Mouse (Mus musculus) right cerebral cortex, postnatal 25 days (tissue): ENCODE results near the gene Ifit1bl2.
"Not testable (repeated sequence)": the region's sequence is repeated elsewhere in the genome, so short reads cannot be mapped to it uniquely, and the experiment has no call there.

Experiments
- DNase-seq: peaks from one replicate; pipeline ENCODE4 v3.0.0; 2022

The Ifit1bl2 gene

DNA sequence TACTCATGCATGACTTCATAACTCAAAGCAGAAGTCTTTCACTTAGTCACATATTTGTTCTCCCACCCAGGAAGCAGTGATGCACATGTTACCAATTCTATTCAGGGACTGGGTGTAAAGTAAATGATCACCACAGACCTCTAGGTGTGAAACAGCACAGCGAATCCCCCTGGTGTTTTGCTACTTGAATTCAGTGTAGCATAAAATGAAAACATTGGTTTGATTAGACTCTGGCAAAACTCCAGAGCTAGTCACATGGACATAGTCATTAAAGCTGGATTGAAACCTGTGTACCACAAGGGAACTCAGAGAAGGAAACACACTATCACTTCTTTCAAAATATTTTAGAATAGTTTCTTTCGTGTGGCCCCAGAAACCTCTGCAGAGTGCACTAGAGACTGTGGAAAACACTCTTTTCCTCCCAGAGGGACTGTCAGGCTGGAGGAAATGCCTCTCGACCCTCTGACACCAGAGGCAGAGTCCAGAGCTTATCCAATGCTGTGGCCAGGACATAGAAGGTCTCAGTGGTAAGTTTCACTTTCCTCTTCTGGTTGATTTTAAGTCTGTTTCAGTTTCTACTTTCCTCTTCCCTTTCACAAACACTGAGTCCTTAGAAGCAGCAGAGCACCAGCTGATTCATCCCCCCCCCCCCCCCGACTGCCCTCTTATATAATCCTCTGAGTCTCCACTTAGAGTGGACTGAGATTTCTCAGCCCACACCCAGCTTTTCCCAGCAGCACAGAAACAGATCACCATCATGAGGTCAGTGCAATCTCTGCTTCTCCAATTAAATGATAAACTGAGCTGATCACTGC is 33.1 kb downstream of the Ifit1bl2 start, which contains the start of gene Ifit3b:
Gene Ifit3b (plus strand): TSS at position 734 of the 815 bp plus-strand sequence.
- DNase-seq: peak; percentile 14

GRCm38 (mm10) chr19:34605472-34605871 is 35.1 kb downstream of the Ifit1bl2 start:
- DNase-seq: no peak

DNA sequence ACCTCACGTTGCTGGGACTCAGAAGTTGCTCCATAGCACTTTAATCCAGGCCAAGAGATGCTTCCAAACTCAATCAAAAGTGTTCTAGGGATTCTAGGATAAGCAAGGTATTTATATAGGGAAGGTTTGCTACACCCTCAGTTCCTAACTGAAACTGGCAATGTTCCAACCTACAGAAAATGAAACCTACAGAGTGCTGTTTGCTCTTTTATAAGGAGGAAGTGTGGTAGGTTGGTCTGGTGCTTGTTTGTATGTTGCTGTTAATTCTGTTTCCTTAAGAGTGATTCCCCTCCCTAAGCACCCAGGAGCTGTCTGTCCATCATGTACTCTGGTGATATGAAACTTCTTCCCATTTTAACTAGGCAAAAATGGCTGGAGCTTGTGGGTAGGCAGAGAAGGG is 38.7 kb downstream of the Ifit1bl2 start, which contains the start of gene Ifit1bl1:
Gene Ifit1bl1 (minus strand): TSS at position 69 of the 400 bp plus-strand sequence.
- not testable (repeated sequence) for DNase-seq

DNA sequence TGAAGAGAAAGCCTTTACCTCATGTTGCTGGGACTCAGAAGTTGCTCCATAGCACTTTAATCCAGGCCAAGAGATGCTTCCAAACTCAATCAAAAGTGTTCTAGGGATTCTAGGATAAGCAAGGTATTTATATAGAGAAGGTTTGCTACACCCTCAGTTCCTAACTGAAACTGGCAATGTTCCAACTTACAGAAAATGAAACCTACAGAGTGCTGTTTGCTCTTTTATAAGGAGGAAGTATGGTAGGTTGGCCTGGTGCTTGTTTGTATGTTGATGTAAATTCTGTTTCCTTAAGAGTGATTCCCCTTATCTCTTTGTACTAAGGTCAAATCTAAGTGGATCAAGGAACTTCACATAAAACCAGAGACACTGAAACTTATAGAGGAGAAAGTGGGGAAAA is 41.3 kb downstream of the Ifit1bl2 start:
- DNase-seq: not testable (repeated sequence)

DNA sequence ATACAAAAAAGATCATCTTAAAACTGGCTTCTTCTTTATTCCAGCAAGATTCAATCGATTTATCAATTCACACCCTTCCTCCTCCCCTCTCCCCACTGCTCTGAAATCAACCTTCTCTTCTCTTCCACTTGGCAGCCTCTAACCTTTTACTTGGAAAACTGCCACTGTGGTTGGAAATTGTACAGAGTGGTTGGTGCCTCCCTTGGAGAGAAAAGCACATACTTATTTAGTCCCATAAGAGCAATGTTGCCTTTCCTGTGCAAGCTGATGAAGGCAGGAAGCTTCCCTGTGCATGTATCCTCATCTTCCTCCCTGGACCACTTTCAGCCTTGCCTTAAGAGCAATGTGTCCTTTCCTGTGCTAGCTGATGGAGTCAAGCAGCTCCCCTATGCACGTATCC is 42.2 kb downstream of the Ifit1bl2 start:
- DNase-seq: peak; percentile 15

- DNase-seq: no peak
Measured at GRCm38 (mm10) chr19:34596811-34597210, 43.7 kb downstream of the Ifit1bl2 start.

DNA sequence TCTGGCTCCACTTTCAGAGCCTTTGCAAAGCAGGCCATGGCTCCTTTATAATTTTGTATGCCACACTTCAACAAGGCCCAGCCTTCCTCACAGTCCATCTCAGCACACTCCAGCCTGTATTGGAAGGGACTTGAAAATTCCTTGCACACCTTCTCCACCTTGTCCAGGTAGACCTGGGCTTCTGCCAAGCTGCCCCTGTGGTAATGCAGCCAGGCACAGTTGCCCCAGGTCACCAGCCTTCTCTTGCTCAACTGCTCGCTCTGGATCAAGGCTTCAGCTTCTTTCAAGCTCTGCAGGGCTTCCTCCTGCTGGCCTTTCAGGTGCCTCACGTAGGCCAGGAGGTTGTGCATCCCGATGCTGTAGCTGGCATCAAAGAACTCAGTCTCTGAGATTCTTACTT is 46.0 kb downstream of the Ifit1bl2 start:
- not testable (repeated sequence) for DNase-seq

DNA sequence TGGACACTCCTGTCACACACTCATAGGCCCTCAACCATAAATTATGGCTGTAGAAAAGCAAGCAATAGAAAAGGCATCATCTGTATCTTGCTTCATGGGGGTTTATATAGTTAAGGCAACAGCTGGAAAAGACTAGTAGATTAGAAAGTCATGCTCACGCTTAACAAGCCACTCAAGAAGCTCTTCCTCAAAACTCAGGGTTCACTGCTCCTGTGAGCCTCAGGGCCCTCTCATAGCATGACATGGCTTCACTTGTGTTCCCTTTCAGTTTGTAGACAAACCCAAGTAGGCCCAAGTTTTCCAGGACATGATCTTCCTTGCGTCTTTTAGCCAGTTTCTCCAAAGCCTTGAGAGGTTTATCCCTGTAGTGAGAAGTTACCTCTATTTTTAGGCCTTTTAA is 47.1 kb downstream of the Ifit1bl2 start:
- DNase-seq: no peak

- DNase-seq: no peak
Measured at GRCm38 (mm10) chr19:34588959-34589358, 51.6 kb downstream of the Ifit1bl2 start.

DNA sequence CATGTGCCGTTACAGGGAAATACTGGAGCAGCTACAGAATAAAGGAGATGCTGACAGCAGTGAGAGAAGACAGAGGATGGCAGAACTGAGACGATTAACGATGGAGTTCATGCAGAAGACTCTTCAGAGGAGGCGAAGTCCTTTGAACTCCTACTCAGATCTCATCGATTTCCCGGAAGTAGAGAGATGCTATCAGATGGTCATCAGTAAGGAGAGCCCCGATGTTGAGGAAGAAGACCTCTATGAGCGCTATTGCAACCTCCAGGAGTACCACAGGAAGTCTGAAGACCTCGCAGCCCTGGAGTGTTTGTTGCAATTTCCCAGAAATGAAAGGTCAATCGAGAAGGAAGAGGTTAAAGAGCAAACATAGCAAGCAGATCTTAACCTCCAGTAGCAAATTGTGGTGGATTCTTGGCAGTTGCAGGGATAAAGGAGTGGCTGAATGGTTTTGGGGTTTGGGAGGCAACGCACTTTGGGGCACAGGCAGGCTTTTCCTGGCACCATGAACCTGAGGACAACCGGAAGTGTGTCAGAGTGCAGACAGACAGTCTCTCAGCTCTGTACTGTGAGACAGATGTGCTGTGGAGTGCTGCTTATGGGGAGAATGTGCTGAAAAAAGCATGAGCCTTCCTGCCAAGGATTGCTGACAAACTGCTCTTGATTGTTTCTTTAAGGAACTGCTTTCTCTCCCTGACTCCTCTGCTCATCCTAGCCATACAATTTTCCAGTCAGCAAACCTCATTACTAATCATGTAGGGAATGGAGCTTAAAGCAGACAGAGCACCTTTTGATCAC is 52.4 kb downstream of the Ifit1bl2 start:
- not testable (repeated sequence) for DNase-seq

DNA sequence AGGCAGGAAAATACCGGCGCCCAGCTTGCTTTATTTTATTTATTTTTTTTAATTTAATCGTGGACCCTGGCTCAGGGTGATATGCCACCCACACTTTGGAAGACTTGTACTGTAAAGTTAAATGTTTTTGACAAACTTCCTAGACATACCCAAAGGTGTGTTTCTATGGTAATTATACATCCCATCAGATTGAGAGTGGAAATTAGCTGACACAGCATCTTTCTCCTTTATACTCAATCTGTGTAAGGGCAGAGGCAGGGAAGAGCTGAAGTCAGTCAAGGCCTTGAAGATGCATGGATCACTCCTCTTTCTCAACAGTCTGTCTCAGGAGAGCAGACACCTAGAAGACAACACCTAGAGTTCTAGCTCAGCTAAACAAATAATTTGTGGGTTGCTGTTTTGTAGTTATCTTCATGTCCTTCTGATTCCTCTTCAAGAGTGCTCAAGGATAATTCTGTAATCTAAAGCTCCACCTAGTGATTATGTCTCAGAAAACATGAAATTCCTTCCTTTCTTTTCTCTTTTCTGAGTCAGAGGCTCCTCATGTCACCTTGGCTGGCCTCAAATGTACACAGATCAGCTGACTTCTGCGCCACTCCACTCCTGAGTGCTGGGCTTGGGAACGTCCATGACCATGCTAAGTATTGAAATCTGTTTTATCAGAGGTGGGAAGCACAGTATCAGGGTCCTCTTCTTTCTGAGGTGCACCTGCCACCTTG is 54.6 kb downstream of the Ifit1bl2 start:
- DNase-seq: not testable (repeated sequence)

DNA sequence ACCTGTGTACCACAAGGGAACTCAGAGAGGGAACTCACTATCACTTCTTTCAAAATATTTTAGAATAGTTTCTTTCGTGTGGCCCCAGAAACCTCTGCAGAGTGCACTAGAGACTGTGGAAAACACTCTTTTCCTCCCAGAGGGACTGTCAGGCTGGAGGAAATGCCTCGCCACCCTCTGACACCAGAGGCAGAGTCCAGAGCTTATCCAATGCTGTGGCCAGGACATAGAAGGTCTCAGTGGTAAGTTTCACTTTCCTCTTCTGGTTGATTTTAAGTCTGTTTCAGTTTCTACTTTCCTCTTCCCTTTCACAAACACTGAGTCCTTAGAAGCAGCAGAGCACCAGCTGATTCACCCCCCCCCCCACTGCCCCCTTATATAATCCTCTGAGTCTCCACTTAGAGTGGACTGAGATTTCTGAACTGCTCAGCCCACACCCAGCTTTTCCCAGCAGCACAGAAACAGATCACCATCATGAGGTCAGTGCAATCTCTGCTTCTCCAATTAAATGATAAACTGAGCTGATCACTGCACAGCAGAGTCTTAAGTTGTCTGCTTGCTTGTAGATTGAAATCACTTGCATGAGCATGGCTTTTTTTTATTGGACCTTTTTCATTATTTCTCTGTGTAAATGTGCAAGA is 57.3 kb downstream of the Ifit1bl2 start, which contains the start of gene Ifit3:
Gene Ifit3 (plus strand): TSS at position 406 of the 641 bp plus-strand sequence.
- DNase-seq: not testable (repeated sequence)

DNA sequence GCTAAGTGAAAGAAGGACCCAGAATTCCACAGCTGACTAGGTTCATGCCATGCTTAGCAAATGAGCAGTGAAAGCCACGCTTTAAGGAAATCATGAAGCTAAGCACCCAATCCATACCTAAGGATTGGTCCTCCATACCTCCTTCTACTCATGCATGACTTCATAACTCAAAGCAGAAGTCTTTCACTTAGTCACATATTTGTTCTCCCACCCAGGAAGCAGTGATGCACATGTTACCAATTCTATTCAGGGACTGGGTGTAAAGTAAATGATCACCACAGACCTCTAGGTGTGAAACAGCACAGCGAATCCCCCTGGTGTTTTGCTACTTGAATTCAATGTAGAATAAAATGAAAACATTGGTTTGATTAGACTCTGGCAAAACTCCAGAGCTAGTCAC is 57.8 kb downstream of the Ifit1bl2 start:
- DNase-seq: not testable (repeated sequence)

DNA sequence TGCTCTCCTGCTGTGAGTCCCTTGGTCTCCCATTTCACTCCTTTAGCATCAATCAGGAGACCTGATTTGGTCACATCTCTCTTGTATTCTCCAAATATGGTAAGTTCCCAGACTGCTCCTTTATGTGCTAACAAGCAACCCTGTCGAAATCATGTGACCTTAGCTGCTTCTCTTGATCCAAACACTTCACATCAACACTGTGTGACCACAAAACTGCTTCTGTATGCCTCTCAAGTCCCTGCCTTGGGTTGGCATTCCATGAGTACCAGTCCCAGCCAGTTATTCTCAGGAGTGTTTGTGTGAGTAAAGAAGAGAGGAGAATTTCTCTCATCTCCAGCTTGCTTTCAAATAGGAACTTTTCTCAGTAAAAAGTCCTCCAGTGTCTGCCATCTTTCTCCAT is 63.4 kb downstream of the Ifit1bl2 start:
- DNase-seq: no peak

DNA sequence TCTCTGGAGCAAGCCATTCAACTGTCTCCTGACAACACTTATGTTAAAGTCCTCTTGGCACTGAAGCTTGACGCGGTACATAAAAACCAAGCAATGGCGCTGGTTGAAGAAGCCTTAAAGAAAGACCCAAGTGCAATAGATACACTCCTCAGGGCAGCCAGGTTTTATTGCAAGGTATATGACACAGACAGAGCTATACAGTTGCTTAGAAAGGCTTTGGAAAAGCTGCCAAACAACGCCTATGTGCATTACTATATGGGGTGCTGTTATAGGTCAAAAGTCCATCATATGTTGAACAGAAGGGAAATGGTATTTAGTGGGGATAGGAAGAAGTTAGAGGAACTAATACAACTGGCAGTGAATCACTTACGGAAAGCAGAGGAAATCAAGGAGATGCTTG is 66.9 kb downstream of the Ifit1bl2 start:
- DNase-seq: no peak

GRCm38 (mm10) chr19:34571080-34571479 is 69.5 kb downstream of the Ifit1bl2 start:
- DNase-seq: no peak

- DNase-seq: no peak
Measured at GRCm38 (mm10) chr19:34569896-34570476, 70.6 kb downstream of the Ifit1bl2 start.

- DNase-seq: no peak
Measured at GRCm38 (mm10) chr19:34568988-34569895, 71.3 kb downstream of the Ifit1bl2 start.
